Mouse (Mus musculus) bone marrow macrophage, adult 2 months (primary cell): Measurements from ENCODE around the gene Vegfa. TPM values are rescaled to one million over a fixed set of nuclear protein-coding genes. Genes with fewer than 3 reads are reported as not detected.
"Not testable (repeated sequence)": the region's sequence is repeated elsewhere in the genome, so short reads cannot be mapped to it uniquely, and the experiment has no call there.

Experiments
- H3K27ac ChIP-seq: 2 replicates; pipeline ENCODE4 v1.5.1; 2012; ENCODE audit warnings: low read depth, low read length; ENCODE audit not compliant: insufficient read depth
- H3K4me1 ChIP-seq: 2 replicates; pipeline ENCODE4 v1.6.1; 2012; ENCODE audit warnings: low read length; ENCODE audit not compliant: control insufficient read depth, insufficient read depth
- H3K4me3 ChIP-seq: 2 replicates; pipeline ENCODE4 v1.5.1; 2012; ENCODE audit warnings: mild to moderate bottlenecking, low read length, moderate library complexity; ENCODE audit not compliant: insufficient read depth
- CTCF ChIP-seq: IDR thresholded peaks from 2 replicates; pipeline ENCODE4 v1.5.1; 2012; ENCODE audit warnings: low read depth, mild to moderate bottlenecking, low read length, moderate library complexity
- POLR2A ChIP-seq: IDR thresholded peaks from 2 replicates; pipeline ENCODE4 v1.6.1; 2012; ENCODE audit warnings: mild to moderate bottlenecking, low read depth, low read length, borderline replicate concordance
- polyA plus RNA-seq: library from polyadenylated mRNA; stranded (reverse); fragments of >200 nt; gene quantifications from 2 replicates; pipeline ENCODE4 v1.2.4, GENCODE M21; 2012; ENCODE audit not compliant: missing spikeins, insufficient read depth, insufficient read length

The Vegfa gene
- polyA plus RNA-seq, 1 experiment = 53.8 TPM

- no peak for TF ChIP-seq POLR2A
- no peak for TF ChIP-seq CTCF
- Histone ChIP-seq H3K27ac (no peak overlapping the region), H3K4me3 (no peak overlapping the region), H3K4me1 (no peaks in the 10 kb centered on the region)
These were observed 23.0 kb downstream of the Vegfa start for GRCm38 (mm10) chr17:46009182-46009581.

GRCm38 (mm10) chr17:46005458-46005857 lies 26.7 kb downstream of the Vegfa start:
- no peak overlapping the region for H3K27ac ChIP-seq

GRCm38 (mm10) chr17:46004482-46004881 lies 27.7 kb downstream of the Vegfa start:
- Histone ChIP-seq H3K4me1 (no peaks in the 10 kb centered on the region), H3K27ac (no peak overlapping the region), H3K4me3 (no peak overlapping the region)
- TF ChIP-seq POLR2A = no peak
- no peak for TF ChIP-seq CTCF

More at GRCm38 (mm10) chr17:46005458-46005857, 26.7 kb downstream of the Vegfa start:
- H3K4me3 ChIP-seq = no peak overlapping the region
- TF ChIP-seq CTCF (no peak), POLR2A (no peak)
- no peaks in the 10 kb centered on the region for H3K4me1 ChIP-seq

GRCm38 (mm10) chr17:46003717-46004481 lies 28.3 kb downstream of the Vegfa start:
- no peak overlapping the region for H3K27ac ChIP-seq

DNA sequence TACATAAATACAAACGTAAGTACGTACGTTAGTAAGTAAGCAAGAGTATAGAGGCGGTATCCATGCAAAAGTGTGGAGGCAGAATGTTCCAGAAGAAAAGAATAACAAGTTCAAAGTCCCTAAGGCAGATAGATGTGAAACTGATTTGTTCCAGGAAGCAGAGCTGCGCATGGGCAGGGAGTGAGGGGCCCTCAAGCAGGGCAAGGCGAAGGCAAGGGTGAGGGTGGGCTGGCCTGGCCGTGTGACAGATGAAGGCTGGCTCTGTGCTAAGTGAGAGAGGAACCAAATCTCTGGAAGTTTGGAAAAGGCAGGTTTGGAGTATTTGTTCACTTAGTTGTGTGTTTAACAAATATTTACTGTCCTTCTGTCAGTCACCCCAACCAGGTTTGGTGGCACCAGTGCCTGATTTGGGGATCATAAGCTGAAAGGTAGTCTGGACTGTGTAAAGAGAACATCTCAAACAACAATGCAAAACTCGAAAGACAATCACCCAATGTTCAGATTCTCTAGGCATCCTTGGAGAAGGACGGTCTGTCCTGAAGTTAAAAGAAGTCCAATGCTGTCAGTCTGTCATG lies 32.7 kb downstream of the Vegfa start:
- Histone ChIP-seq H3K4me3 (no peak overlapping the region), H3K27ac (no peak overlapping the region), H3K4me1 (no peaks in the 10 kb centered on the region)
- TF ChIP-seq POLR2A = no peak
- no peak for TF ChIP-seq CTCF

More at GRCm38 (mm10) chr17:46003717-46004481, 28.3 kb downstream of the Vegfa start:
- TF ChIP-seq CTCF (no peak), POLR2A (no peak)
- Histone ChIP-seq H3K4me3 (no peak overlapping the region), H3K4me1 (no peaks in the 10 kb centered on the region)

DNA sequence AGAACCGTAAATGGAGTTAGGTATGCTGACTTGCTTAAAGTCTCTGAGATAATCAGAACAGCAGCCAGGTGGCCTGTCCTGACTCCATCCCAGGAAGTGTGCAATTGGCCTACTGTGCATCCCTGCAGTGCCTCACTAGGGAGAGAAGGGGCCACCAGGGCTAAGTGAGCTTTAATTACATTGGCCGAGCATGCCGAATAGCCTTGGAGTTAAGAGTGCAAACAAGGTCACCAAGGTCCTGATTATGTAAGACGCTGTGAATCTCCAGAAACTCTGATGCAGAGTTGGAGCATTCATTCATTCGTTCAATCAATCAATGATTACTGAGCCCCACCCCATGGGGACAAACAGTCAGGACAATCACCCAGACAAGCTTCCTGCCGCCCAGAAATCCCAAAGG lies 33.8 kb downstream of the Vegfa start:
- H3K4me3 ChIP-seq = no peak overlapping the region
- TF ChIP-seq CTCF (no peak), POLR2A (no peak)
- H3K27ac ChIP-seq = no peak overlapping the region
- H3K4me1 ChIP-seq = no peaks in the 10 kb centered on the region

GRCm38 (mm10) chr17:45996921-45997444 lies 35.2 kb downstream of the Vegfa start:
- TF ChIP-seq POLR2A (no peak), CTCF (no peak)
- no peaks in the 10 kb centered on the region for H3K4me1 ChIP-seq
- H3K27ac ChIP-seq = no peak overlapping the region
- H3K4me3 ChIP-seq = no peak overlapping the region

DNA sequence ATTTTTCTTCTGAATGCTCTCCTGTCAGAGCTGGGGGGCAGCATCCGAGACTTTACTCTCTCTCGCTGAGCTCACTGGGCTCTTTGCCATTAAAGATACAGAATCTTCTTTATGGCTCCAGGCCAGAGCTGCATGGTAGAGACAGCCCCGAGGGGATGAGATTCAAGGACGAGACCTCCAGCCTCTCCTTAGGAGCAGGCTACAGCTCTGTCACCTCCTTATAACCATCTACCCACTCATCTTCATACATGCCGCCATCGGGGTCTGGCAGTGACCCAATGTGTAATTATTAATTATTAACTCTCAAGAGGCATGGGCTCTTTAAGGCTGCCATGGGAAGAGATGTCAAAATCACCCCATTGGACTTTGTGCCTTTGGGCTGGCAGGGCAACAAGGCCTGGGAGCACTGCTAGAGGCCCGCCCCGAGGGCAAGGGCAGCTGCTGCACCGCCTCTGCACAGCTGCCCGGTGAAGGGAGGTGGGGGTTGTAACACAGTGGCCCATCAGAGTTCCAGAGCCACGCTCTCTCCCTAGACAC lies 37.8 kb downstream of the Vegfa start:
- TF ChIP-seq POLR2A (no peak), CTCF (no peak)
- Histone ChIP-seq H3K27ac (no peak overlapping the region), H3K4me3 (no peak overlapping the region), H3K4me1 (no peaks in the 10 kb centered on the region)

DNA sequence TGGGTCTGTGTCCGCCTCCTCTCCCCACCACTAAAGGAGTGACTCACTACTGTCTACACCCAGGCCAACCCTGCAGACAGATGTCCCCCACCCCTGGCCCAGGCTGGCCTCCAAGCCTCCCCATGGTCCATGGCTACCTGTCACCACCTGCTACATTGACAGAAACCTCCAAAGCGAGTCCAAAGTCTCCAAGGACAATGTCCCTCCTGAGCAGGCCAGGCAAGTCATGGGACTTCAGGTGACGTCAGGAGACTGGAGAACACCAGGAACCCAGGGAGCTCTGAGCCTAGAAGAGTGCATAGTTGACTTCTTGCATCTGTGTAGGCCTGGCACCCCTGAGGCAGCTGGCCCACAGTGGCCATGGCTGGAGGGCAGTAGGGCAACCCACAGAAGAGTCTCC lies 45.3 kb downstream of the Vegfa start:
- Histone ChIP-seq H3K27ac (no peak overlapping the region), H3K4me3 (no peak overlapping the region), H3K4me1 (no peaks in the 10 kb centered on the region)
- TF ChIP-seq CTCF = no peak
- TF ChIP-seq POLR2A = no peak

DNA sequence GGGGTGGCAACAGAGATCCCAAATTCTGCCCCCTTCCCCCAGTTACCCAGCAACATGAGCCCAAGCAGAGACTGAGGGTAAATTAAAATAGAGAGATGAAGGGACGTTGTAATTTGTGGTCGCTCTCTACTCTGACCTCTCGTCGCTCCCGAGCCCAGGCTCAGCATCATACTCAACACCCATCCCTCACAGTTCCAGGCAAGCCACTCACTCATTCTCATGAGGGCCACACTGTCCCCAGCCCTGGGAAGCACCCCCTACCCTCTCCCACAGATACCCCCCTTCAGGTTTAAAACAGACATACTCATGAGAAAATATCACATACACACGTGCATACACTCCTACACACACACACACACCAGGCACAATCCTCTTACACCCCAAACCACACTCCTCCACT lies 45.8 kb downstream of the Vegfa start:
- Histone ChIP-seq H3K4me1 (no peaks in the 10 kb centered on the region), H3K4me3 (no peak overlapping the region), H3K27ac (no peak overlapping the region)
- TF ChIP-seq POLR2A = no peak
- no peak for TF ChIP-seq CTCF

DNA sequence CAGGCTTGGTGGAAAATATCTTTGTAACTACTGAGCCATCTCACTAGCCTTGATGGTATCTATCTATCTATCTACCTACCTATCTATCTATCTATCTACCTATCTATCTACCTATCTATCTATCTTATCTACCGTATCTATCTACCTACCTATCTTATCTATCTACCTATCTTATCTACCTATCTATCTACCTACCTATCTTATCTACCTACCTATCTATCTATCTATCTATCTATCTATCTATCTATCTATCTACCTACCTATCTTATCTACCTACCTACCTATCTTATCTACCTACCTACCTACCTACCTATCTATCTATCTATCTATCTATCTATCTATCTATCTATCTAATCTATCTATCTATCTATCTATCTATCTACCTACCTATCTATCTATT lies 49.0 kb downstream of the Vegfa start:
- not testable (repeated sequence) for H3K4me3 ChIP-seq, H3K27ac ChIP-seq, H3K4me1 ChIP-seq
